Mouse (Mus musculus): ENCODE measurements around the gene Farp2.
A peak's percentile ranks its signal among the peaks of the same experiment; 100 is the strongest.
"Not testable (repeated sequence)": the region's sequence is repeated elsewhere in the genome, so short reads cannot be mapped to it uniquely, and the experiment has no call there.

Farp2 gene

DNA sequence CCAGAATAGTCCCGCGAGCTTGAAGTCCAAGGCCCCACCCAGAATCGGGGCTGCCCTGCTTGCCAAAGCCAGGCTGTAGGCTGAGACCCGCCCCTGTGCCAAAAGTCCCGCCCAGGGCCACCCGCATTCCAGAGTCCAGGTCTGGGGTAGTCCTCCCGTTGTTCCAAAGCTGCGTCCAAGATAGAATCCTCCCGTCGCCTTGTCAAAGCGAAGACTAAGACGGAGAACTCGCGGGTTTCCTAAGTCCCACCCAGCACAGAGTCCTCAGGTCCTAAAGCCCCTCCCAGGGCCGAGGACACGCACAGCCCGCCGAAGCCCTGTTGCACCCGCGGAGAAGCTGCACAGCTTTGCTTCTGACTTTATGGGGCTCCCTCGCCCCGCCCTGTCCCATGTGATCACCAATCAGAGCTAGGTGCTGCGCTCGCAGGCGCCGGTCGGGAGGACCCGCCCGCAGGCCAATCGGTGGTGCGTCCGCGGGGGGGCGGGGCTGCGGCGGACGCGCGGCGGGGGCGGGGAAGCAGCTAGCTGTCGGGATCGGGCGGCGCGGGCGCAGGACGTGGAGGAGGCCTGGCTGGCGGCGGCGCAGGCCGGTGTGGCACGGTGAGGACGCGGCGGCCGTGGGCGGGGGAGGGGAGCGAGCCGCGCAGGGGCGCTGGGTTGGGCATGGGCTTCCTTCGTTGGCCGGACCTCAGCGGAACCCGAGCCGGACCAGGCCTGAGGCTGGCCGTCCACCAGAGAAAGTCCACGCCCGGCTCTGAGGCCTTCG, at the start of gene Farp2:
Farp2 (plus strand) TSS at position 495 of the 766 bp plus-strand sequence.
- peak; percentile 92 for DNase-seq (ENCODE audit: low read depth, low spot score)
- Histone ChIP-seq H3K27me3 (ENCODE audit: control insufficient read depth, insufficient read depth, low read length, poor library complexity, severe bottlenecking) (no peaks in the 10 kb centered on the region), H3K36me3 (ENCODE audit: control insufficient read depth, insufficient read depth, low read length, poor library complexity, severe bottlenecking) (peaks cover 3% of the 10 kb centered on the region; the same call in 1 of the 2 replicates)

- Histone ChIP-seq H3K27me3 (ENCODE audit: control insufficient read depth, insufficient read depth, low read length, poor library complexity, severe bottlenecking) (no peaks in the 10 kb centered on the region), H3K36me3 (ENCODE audit: control insufficient read depth, insufficient read depth, low read length, poor library complexity, severe bottlenecking) (0 out of 2 replicates have a peak, but pooled peaks cover 3% of the 10 kb centered on the region)
- DNase-seq (ENCODE audit: low read depth, low spot score): no peak
These were observed 46.8 kb upstream of the Farp2 start for GRCm38 (mm10) chr1:93465066-93465465.

DNA sequence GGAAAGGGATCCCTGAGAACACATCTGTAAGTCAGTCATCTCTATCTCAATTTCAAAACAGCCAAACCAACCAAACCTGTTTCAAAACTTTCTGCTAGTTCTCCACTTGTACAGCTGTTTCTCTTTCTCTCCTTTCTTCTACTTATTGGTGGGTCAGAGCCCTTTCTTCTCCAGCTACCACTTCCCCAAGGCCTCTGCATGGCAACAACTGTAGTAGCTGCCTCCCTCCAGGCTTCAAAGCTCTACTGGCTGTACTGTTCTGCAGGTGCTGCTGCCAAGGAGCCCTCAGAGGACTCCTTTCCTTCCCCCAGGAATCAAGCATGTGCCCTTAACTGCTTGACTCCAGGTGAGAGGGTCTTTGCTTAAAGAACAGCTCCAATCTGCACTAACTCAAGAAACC, 46.1 kb upstream of the Farp2 start:
- H3K36me3 ChIP-seq (ENCODE audit: control insufficient read depth, insufficient read depth, low read length, poor library complexity, severe bottlenecking): 0 out of 2 replicates have a peak, but pooled peaks cover 3% of the 10 kb centered on the region
- no peak for DNase-seq (ENCODE audit: low read depth, low spot score)
- H3K27me3 ChIP-seq (ENCODE audit: control insufficient read depth, insufficient read depth, low read length, poor library complexity, severe bottlenecking): no peaks in the 10 kb centered on the region

- H3K27me3 ChIP-seq (ENCODE audit: control insufficient read depth, insufficient read depth, low read length, poor library complexity, severe bottlenecking): no peaks in the 10 kb centered on the region
- DNase-seq (ENCODE audit: low read depth, low spot score): no peak
- 0 out of 2 replicates have a peak, but pooled peaks cover 3% of the 10 kb centered on the region for H3K36me3 ChIP-seq (ENCODE audit: control insufficient read depth, insufficient read depth, low read length, poor library complexity, severe bottlenecking)
These were observed 43.3 kb upstream of the Farp2 start for GRCm38 (mm10) chr1:93468626-93469025.

GRCm38 (mm10) chr1:93475694-93476093, 36.2 kb upstream of the Farp2 start:
- Histone ChIP-seq H3K36me3 (ENCODE audit: control insufficient read depth, insufficient read depth, low read length, poor library complexity, severe bottlenecking) (no peaks in the 10 kb centered on the region), H3K27me3 (ENCODE audit: control insufficient read depth, insufficient read depth, low read length, poor library complexity, severe bottlenecking) (no peaks in the 10 kb centered on the region)
- DNase-seq (ENCODE audit: low read depth, low spot score): no peak

- peak; percentile 98 for DNase-seq (ENCODE audit: low read depth, low spot score)
- H3K27me3 ChIP-seq (ENCODE audit: control insufficient read depth, insufficient read depth, low read length, poor library complexity, severe bottlenecking): no peaks in the 10 kb centered on the region
These were observed 33.9 kb upstream of the Farp2 start for GRCm38 (mm10) chr1:93477758-93478585.

DNA sequence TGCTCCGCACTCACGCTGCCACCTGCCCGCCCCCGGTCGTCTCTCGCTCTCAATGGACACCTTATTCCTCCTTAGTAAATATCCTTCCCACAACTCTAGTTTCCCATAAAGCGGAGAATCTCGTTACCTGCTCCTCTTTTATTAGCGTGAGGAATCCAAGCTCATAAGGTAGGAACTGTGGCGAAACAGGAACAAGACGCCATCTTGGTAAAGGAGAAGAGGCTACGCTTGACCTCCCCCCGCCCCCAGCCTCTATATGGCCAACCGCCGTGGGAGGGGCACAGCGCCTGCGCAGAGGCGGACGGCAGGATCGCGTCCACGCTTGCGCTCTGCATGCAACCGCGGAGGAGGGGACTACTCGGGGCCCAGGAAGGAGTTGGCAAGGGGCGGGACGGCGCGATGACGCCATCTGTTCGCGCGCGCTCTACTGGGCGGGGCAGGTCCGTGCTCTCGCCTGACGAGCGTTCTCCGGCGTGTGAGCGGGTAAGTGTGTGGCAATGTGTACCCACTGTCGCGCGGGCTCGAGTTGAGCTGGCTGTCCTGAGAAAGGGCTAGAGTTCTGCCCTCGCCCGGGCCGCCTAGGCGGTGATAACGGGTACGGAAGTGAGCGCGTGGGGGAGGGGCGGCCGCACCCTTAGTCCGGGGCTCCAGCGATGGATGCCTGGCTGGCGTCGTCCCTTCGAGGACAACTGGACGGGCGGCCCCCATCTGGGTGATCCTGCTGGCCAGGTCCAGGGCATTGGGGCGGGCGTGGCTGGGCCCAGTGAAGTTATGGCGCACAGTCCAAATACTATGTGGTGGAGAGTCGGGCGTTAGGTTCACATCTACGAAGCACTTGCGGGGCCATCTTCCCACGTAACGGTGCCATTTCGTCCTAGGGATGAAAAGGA, 33.0 kb upstream of the Farp2 start, which contains the start of gene Hdlbp:
Hdlbp (minus strand) TSS at position 230 of the 890 bp plus-strand sequence.
- no peaks in the 10 kb centered on the region for H3K27me3 ChIP-seq (ENCODE audit: control insufficient read depth, insufficient read depth, low read length, poor library complexity, severe bottlenecking)
- no peaks in the 10 kb centered on the region for H3K36me3 ChIP-seq (ENCODE audit: control insufficient read depth, insufficient read depth, low read length, poor library complexity, severe bottlenecking)
- DNase-seq (ENCODE audit: low read depth, low spot score): peak; percentile 100

More at GRCm38 (mm10) chr1:93477758-93478585, 33.9 kb upstream of the Farp2 start:
- H3K36me3 ChIP-seq (ENCODE audit: control insufficient read depth, insufficient read depth, low read length, poor library complexity, severe bottlenecking): no peaks in the 10 kb centered on the region

DNA sequence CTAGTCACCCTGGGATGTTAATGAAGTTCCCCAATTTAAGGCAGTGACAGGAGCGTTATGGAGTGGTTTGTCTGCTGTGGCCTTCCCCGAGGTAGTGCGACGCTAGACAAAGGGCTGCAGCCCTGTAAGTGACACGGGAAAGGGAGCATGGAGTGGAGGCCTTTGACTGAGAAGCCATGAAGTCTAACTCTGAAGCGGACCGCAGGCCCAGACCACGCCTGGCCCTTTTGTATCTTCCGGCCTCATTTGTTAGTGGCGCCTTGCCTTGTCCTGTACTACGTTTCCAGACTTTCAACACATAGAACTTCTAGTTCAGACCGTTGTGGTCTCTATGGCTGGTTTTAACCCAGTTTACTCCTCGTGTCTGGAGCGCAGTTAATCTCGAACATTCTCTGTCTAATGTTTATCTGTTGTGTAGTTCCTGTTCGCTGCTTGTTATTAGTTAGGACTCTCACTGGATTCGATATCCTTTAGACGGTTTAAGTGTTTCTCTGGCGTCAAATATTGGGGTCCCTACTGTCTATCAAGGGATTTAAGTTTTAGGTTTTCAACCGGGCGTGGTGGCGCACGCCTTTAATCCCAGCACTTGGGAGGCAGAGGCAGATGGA, 32.3 kb upstream of the Farp2 start:
- no peaks in the 10 kb centered on the region for H3K36me3 ChIP-seq (ENCODE audit: control insufficient read depth, insufficient read depth, low read length, poor library complexity, severe bottlenecking)
- H3K27me3 ChIP-seq (ENCODE audit: control insufficient read depth, insufficient read depth, low read length, poor library complexity, severe bottlenecking): no peaks in the 10 kb centered on the region
- peak; percentile 45 for DNase-seq (ENCODE audit: low read depth, low spot score)

DNA sequence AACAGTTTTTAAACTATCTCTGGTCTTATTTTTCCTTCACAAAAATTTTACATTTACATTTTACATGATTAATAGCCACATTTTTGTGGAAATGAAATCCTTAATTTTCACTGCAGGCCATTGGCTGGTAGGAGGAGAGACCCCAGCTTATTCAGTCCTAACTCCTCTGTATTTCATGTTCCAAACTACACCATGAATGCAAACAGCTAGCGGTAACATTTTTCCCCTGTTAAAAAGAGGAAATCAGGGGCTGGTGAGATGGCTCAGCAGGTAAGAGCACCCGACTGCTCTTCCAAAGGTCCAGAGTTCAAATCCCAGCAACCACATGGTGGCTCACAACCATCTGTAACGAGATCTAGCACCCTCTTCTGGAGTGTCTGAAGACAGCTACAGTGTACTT, 25.6 kb upstream of the Farp2 start:
- DNase-seq (ENCODE audit: low read depth, low spot score): peak; percentile 15
- H3K27me3 ChIP-seq (ENCODE audit: control insufficient read depth, insufficient read depth, low read length, poor library complexity, severe bottlenecking); H3K36me3 ChIP-seq (ENCODE audit: control insufficient read depth, insufficient read depth, low read length, poor library complexity, severe bottlenecking): not testable (repeated sequence)

GRCm38 (mm10) chr1:93495312-93495711, 16.6 kb upstream of the Farp2 start:
- peaks cover 8% of the 10 kb centered on the region for H3K36me3 ChIP-seq (ENCODE audit: control insufficient read depth, insufficient read depth, low read length, poor library complexity, severe bottlenecking)
- no peak for DNase-seq (ENCODE audit: low read depth, low spot score)
- no peaks in the 10 kb centered on the region for H3K27me3 ChIP-seq (ENCODE audit: control insufficient read depth, insufficient read depth, low read length, poor library complexity, severe bottlenecking)

DNA sequence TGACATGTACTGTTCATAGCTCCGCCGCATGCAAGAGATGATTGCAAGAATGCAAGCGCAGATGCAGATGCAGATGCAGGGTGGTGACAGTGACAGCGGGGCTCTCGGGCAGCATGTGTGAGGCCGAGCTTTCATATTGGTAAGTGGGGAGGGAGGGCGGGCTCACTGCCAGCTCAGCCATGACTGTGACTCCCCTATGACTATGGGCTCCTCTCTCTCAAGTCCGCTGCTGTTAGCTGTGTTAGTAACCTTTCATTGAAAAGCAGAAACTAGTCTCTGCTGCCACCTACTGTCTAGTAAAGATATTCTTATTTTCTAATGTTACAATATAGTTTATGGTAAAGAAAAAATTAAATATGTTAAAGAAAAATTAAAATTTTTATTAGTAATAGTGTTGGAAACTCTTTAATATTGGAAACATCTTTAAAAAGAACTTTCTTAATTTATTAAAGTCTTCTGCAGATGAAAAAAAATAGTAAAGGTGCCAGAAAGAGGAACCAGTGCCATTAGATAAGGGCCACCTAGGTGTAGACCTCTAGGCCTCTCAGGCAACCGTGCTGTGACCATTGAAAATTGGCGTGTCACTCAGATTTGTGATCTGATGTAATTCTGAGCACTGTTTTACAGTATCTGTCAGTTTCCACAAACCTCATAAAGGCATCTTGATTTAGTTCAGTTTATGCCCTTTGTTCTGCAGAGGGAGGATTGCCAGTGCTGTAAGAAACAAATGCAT, 4.8 kb upstream of the Farp2 start:
- H3K36me3 ChIP-seq (ENCODE audit: control insufficient read depth, insufficient read depth, low read length, poor library complexity, severe bottlenecking): peaks cover 14% of the 10 kb centered on the region
- DNase-seq (ENCODE audit: low read depth, low spot score): peak; percentile 78
- no peaks in the 10 kb centered on the region for H3K27me3 ChIP-seq (ENCODE audit: control insufficient read depth, insufficient read depth, low read length, poor library complexity, severe bottlenecking)

DNA sequence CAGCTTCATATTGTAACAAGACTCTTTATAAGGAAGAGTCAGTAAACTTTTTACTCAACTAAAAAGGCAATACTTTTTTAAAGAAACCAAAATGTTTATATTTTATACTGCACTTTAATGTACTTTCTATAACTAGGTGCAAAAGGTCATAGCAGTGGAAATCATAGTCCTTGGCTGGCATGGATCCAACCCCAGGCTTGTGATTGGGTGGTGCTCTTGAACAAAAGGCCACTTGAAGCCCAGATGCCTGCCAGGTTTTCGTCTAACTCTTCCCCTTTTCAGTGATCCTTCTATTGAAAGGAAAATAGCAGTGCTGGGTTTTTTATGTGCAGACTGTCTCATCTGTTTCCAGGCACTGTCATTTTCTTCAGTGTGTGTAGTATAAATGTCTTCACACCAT, 3.3 kb upstream of the Farp2 start:
- DNase-seq (ENCODE audit: low read depth, low spot score); H3K36me3 ChIP-seq (ENCODE audit: control insufficient read depth, insufficient read depth, low read length, poor library complexity, severe bottlenecking); H3K27me3 ChIP-seq (ENCODE audit: control insufficient read depth, insufficient read depth, low read length, poor library complexity, severe bottlenecking): not testable (repeated sequence)

GRCm38 (mm10) chr1:93512351-93512690, 442 bp downstream of the Farp2 start:
- DNase-seq (ENCODE audit: low read depth, low spot score): no peak
- Histone ChIP-seq H3K27me3 (ENCODE audit: control insufficient read depth, insufficient read depth, low read length, poor library complexity, severe bottlenecking) (no peaks in the 10 kb centered on the region), H3K36me3 (ENCODE audit: control insufficient read depth, insufficient read depth, low read length, poor library complexity, severe bottlenecking) (peaks cover 3% of the 10 kb centered on the region; the same call in 1 of the 2 replicates)

Data from splenic B cell, adult 2 months (primary cell).